Mouse (Mus musculus): ENCODE measurements around the gene Ppp4r2. TPM values are rescaled to one million over a fixed set of nuclear protein-coding genes. Genes with fewer than 3 reads are reported as not detected.

Ppp4r2 gene
- total RNA-seq, 4 experiments from 2014 or later, result 43.9 to 49.1 (median 46.6) TPM

GRCm38 (mm10) chr6:100883233-100883632 is 49.8 kb downstream of the Ppp4r2 start:
- peak; percentile 8 for DNase-seq (ENCODE audit: low spot score)

GRCm38 (mm10) chr6:100884594-100885225 is 51.3 kb downstream of the Ppp4r2 start:
- no peak for DNase-seq (ENCODE audit: low spot score)

- DNase-seq (ENCODE audit: low spot score), result no peak
These were observed 52.0 kb downstream of the Ppp4r2 start for GRCm38 (mm10) chr6:100885376-100885775.

- no peak for DNase-seq (ENCODE audit: low spot score)
These were observed 53.6 kb downstream of the Ppp4r2 start for GRCm38 (mm10) chr6:100887012-100887411.

GRCm38 (mm10) chr6:100889340-100889739 is 55.9 kb downstream of the Ppp4r2 start:
- DNase-seq (ENCODE audit: low spot score), result no peak

GRCm38 (mm10) chr6:100892489-100892888 is 59.1 kb downstream of the Ppp4r2 start:
- DNase-seq (ENCODE audit: low spot score), result no peak

GRCm38 (mm10) chr6:100893073-100893472 is 59.7 kb downstream of the Ppp4r2 start:
- DNase-seq (ENCODE audit: low spot score), result no peak

- DNase-seq (ENCODE audit: low spot score), result no peak
These were observed 61.8 kb downstream of the Ppp4r2 start for GRCm38 (mm10) chr6:100895183-100895582.

- no peak for DNase-seq (ENCODE audit: low spot score)
These were observed 63.5 kb downstream of the Ppp4r2 start for GRCm38 (mm10) chr6:100896883-100897282.

- DNase-seq (ENCODE audit: low spot score), result no peak
These were observed 71.0 kb downstream of the Ppp4r2 start for GRCm38 (mm10) chr6:100904463-100904862.

GRCm38 (mm10) chr6:100910136-100910675 is 76.8 kb downstream of the Ppp4r2 start:
- DNase-seq (ENCODE audit: low spot score), result no peak

Other genes with a start within 250 kb of the Ppp4r2 start
- 1 to 10 TPM; 2.6 to 5.2 (median 3.6) TPM for gene Shq1, start 162.5 kb upstream of the Ppp4r2 start, total RNA-seq (2022)
- gene Gxylt2, start 128.9 kb upstream of the Ppp4r2 start, total RNA-seq (2022), result 1 to 10 TPM; 1.6 to 2.4 (median 2.3) TPM